Mouse (Mus musculus): ENCODE measurements around the gene Arhgap4. TPM values are rescaled to one million over a fixed set of nuclear protein-coding genes. Genes with fewer than 3 reads are reported as not detected.

Gene Arhgap4
- polyA plus RNA-seq, 1 experiment, result 0.24 TPM

- Histone ChIP-seq H3K27me3 (ENCODE audit: control insufficient read depth, insufficient read depth, insufficient read length) (no peaks in the 10 kb centered on the region), H3K79me2 (ENCODE audit: control insufficient read depth, insufficient read depth) (peaks cover 37% of the 10 kb centered on the region), H3K4me2 (ENCODE audit: low read depth) (peak overlapping the region; percentile 87), H3K4me3 (peak overlapping the region; percentile 89), H3ac (ENCODE audit: control insufficient read depth, insufficient read length) (peak overlapping the region; percentile 43), H3K36me3 (ENCODE audit: control insufficient read depth, insufficient read depth) (no peaks in the 10 kb centered on the region)
- TF ChIP-seq MAX (IDR thresholded peaks at IDR 0.05; ENCODE audit: low read depth) (no peak), MYOD1 (IDR thresholded peaks at IDR 0.05; ENCODE audit: control insufficient read depth in 1 of 3, insufficient read length in 2 of 3, low read depth in 2 of 3) (no peak), USF1 (IDR thresholded peaks at IDR 0.05; ENCODE audit: low read depth) (no peak), SRF (IDR thresholded peaks at IDR 0.05; ENCODE audit: control insufficient read depth, insufficient read length, low read depth) (no peak), POLR2A (IDR thresholded peaks at IDR 0.05; ENCODE audit: insufficient read length, low read depth) (peak; percentile 81), TCF12 (IDR thresholded peaks at IDR 0.05; ENCODE audit: insufficient read depth, poor library complexity, severe bottlenecking) (no peak), MYOG (IDR thresholded peaks at IDR 0.05; ENCODE audit: control insufficient read depth in 1 of 3, insufficient read depth in 1 of 3, insufficient read length in 2 of 3, low read depth in 2 of 3) (no peak), TCF3 (IDR thresholded peaks at IDR 0.05; ENCODE audit: insufficient read length, low read depth) (no peak)
These were observed 45.8 kb upstream of the Arhgap4 start for GRCm38 (mm10) chrX:73967177-73968075.

- peaks cover 46% of the 10 kb centered on the region for H3K79me2 ChIP-seq (ENCODE audit: control insufficient read depth, insufficient read depth)
- peak within 1 kb of the TSS; percentile 82 for H3K4me2 ChIP-seq (ENCODE audit: low read depth)
- H3K36me3 ChIP-seq (ENCODE audit: control insufficient read depth, insufficient read depth), result no peaks in the 10 kb centered on the region
- no peaks in the 10 kb centered on the region for H3K27me3 ChIP-seq (ENCODE audit: control insufficient read depth, insufficient read depth, insufficient read length)
- no peak for TF ChIP-seq POLR2AphosphoS2 (IDR thresholded peaks at IDR 0.05; ENCODE audit: insufficient read length, low read depth)
- no peak for TF ChIP-seq MYOG (IDR thresholded peaks at IDR 0.05; ENCODE audit: control insufficient read depth in 1 of 3, insufficient read depth in 1 of 3, insufficient read length in 2 of 3, low read depth in 2 of 3)
- TF ChIP-seq MYOD1 (IDR thresholded peaks at IDR 0.05; ENCODE audit: control insufficient read depth in 1 of 3, insufficient read length in 2 of 3, low read depth in 2 of 3), result no peak
- no peak for TF ChIP-seq REST (IDR thresholded peaks at IDR 0.05; ENCODE audit: insufficient read depth, insufficient read length)
- TF ChIP-seq POLR2A (IDR thresholded peaks at IDR 0.05; ENCODE audit: insufficient read length, low read depth), result peak; percentile 33
- no peak for TF ChIP-seq USF1 (IDR thresholded peaks at IDR 0.05; ENCODE audit: low read depth)
- no peak for TF ChIP-seq SRF (IDR thresholded peaks at IDR 0.05; ENCODE audit: control insufficient read depth, insufficient read length, low read depth)
- no peak for TF ChIP-seq TCF12 (IDR thresholded peaks at IDR 0.05; ENCODE audit: insufficient read depth, poor library complexity, severe bottlenecking)
- peak within 1 kb of the TSS; percentile 43 for H3ac ChIP-seq (ENCODE audit: control insufficient read depth, insufficient read length)
- peak within 1 kb of the TSS; percentile 89 for H3K4me3 ChIP-seq
These were observed 44.8 kb upstream of the Arhgap4 start, which contains the start of gene Hcfc1 for GRCm38 (mm10) chrX:73966248-73967176. Gene Hcfc1 (minus strand): TSS chrX:73966357.

- peak overlapping the region; percentile 82 for H3K4me2 ChIP-seq (ENCODE audit: low read depth)
- peak overlapping the region; percentile 43 for H3ac ChIP-seq (ENCODE audit: control insufficient read depth, insufficient read length)
- peak; percentile 31 for TF ChIP-seq POLR2A (IDR thresholded peaks at IDR 0.05; ENCODE audit: insufficient read length, low read depth)
- TF ChIP-seq TCF3 (IDR thresholded peaks at IDR 0.05; ENCODE audit: insufficient read length, low read depth), result no peak
- TF ChIP-seq E2F4 (IDR thresholded peaks at IDR 0.05; ENCODE audit: insufficient read depth), result no peak
- H3K79me2 ChIP-seq (ENCODE audit: control insufficient read depth, insufficient read depth), result peaks cover 58% of the 10 kb centered on the region
- no peaks in the 10 kb centered on the region for H3K27me3 ChIP-seq (ENCODE audit: control insufficient read depth, insufficient read depth, insufficient read length)
- no peaks in the 10 kb centered on the region for H3K36me3 ChIP-seq (ENCODE audit: control insufficient read depth, insufficient read depth)
- peak overlapping the region; percentile 89 for H3K4me3 ChIP-seq
These were observed 43.6 kb upstream of the Arhgap4 start for GRCm38 (mm10) chrX:73965307-73965706.

GRCm38 (mm10) chrX:73964363-73964762, 42.7 kb upstream of the Arhgap4 start:
- Histone ChIP-seq H3ac (ENCODE audit: control insufficient read depth, insufficient read length) (no peak overlapping the region), H3K4me3 (peak overlapping the region; percentile 89), H3K4me2 (ENCODE audit: low read depth) (peak overlapping the region; percentile 82), H3K27me3 (ENCODE audit: control insufficient read depth, insufficient read depth, insufficient read length) (no peaks in the 10 kb centered on the region), H3K79me2 (ENCODE audit: control insufficient read depth, insufficient read depth) (peaks cover 62% of the 10 kb centered on the region), H3K36me3 (ENCODE audit: control insufficient read depth, insufficient read depth) (no peaks in the 10 kb centered on the region)
- no peak for TF ChIP-seq TCF12 (IDR thresholded peaks at IDR 0.05; ENCODE audit: insufficient read depth, poor library complexity, severe bottlenecking)
- TF ChIP-seq MYOD1 (IDR thresholded peaks at IDR 0.05; ENCODE audit: control insufficient read depth in 1 of 3, insufficient read length in 2 of 3, low read depth in 2 of 3), result no peak
- TF ChIP-seq REST (IDR thresholded peaks at IDR 0.05; ENCODE audit: insufficient read depth, insufficient read length), result no peak
- TF ChIP-seq SRF (IDR thresholded peaks at IDR 0.05; ENCODE audit: control insufficient read depth, insufficient read length, low read depth), result no peak
- no peak for TF ChIP-seq USF1 (IDR thresholded peaks at IDR 0.05; ENCODE audit: low read depth)
- TF ChIP-seq TCF3 (IDR thresholded peaks at IDR 0.05; ENCODE audit: insufficient read length, low read depth), result no peak
- no peak for TF ChIP-seq POLR2AphosphoS2 (IDR thresholded peaks at IDR 0.05; ENCODE audit: insufficient read length, low read depth)
- TF ChIP-seq MAX (IDR thresholded peaks at IDR 0.05; ENCODE audit: low read depth), result no peak
- no peak for TF ChIP-seq CEBPB (IDR thresholded peaks at IDR 0.05; ENCODE audit: insufficient read depth, poor library complexity, severe bottlenecking)
- no peak for TF ChIP-seq MYOG (IDR thresholded peaks at IDR 0.05; ENCODE audit: control insufficient read depth in 1 of 3, insufficient read depth in 1 of 3, insufficient read length in 2 of 3, low read depth in 2 of 3)
- no peak for TF ChIP-seq E2F4 (IDR thresholded peaks at IDR 0.05; ENCODE audit: insufficient read depth)
- TF ChIP-seq POLR2A (IDR thresholded peaks at IDR 0.05; ENCODE audit: insufficient read length, low read depth), result no peak
